Mouse (Mus musculus): Measurements from ENCODE around the gene Smim13.
A peak's percentile ranks its signal among the peaks of the same experiment; 100 is the strongest.
"Not testable (repeated sequence)": the region's sequence is repeated elsewhere in the genome, so short reads cannot be mapped to it uniquely, and the experiment has no call there.

Smim13 gene

GRCm38 (mm10) chr13:41249538-41250317 lies at the start of gene Smim13:
TSS of gene Smim13 (plus strand) at chr13:41249844.
- DNase-seq (ENCODE audit: low spot score): peak; percentile 96

GRCm38 (mm10) chr13:41200861-41201260 lies 48.8 kb upstream of the Smim13 start:
- DNase-seq (ENCODE audit: low spot score): peak; percentile 27

- DNase-seq (ENCODE audit: low spot score): peak; percentile 17
These were observed 46.4 kb upstream of the Smim13 start for GRCm38 (mm10) chr13:41203289-41203688.

GRCm38 (mm10) chr13:41203691-41204090 lies 46.0 kb upstream of the Smim13 start:
- DNase-seq (ENCODE audit: low spot score): no peak

- not testable (repeated sequence) for DNase-seq (ENCODE audit: low spot score)
These were observed 44.1 kb upstream of the Smim13 start for GRCm38 (mm10) chr13:41205568-41205967.

- DNase-seq (ENCODE audit: low spot score): peak; percentile 24
These were observed 43.4 kb upstream of the Smim13 start for GRCm38 (mm10) chr13:41206241-41206640.

GRCm38 (mm10) chr13:41211276-41211675 lies 38.4 kb upstream of the Smim13 start:
- no peak for DNase-seq (ENCODE audit: low spot score)

- no peak for DNase-seq (ENCODE audit: low spot score)
These were observed 36.9 kb upstream of the Smim13 start for GRCm38 (mm10) chr13:41212558-41213322.

GRCm38 (mm10) chr13:41215669-41216068 lies 34.0 kb upstream of the Smim13 start:
- no peak for DNase-seq (ENCODE audit: low spot score)

GRCm38 (mm10) chr13:41216236-41216635 lies 33.4 kb upstream of the Smim13 start:
- no peak for DNase-seq (ENCODE audit: low spot score)

GRCm38 (mm10) chr13:41219056-41219455 lies 30.6 kb upstream of the Smim13 start:
- DNase-seq (ENCODE audit: low spot score): no peak

- peak; percentile 20 for DNase-seq (ENCODE audit: low spot score)
These were observed 29.8 kb upstream of the Smim13 start for GRCm38 (mm10) chr13:41219687-41220303.

GRCm38 (mm10) chr13:41220304-41220834 lies 29.3 kb upstream of the Smim13 start, which contains the start of gene Elovl2:
TSS of gene Elovl2 (minus strand) at chr13:41220405.
- peak; percentile 49 for DNase-seq (ENCODE audit: low spot score)

GRCm38 (mm10) chr13:41226513-41226912 lies 23.1 kb upstream of the Smim13 start:
- no peak for DNase-seq (ENCODE audit: low spot score)

- DNase-seq (ENCODE audit: low spot score): no peak
These were observed 21.6 kb upstream of the Smim13 start for GRCm38 (mm10) chr13:41228060-41228459.

GRCm38 (mm10) chr13:41230256-41230655 lies 19.4 kb upstream of the Smim13 start:
- no peak for DNase-seq (ENCODE audit: low spot score)

GRCm38 (mm10) chr13:41231389-41231983 lies 18.2 kb upstream of the Smim13 start:
- DNase-seq (ENCODE audit: low spot score): peak; percentile 35

GRCm38 (mm10) chr13:41232209-41232608 lies 17.4 kb upstream of the Smim13 start:
- no peak for DNase-seq (ENCODE audit: low spot score)

- no peak for DNase-seq (ENCODE audit: low spot score)
These were observed 16.4 kb upstream of the Smim13 start for GRCm38 (mm10) chr13:41233241-41233640.

GRCm38 (mm10) chr13:41235181-41235580 lies 14.5 kb upstream of the Smim13 start:
- DNase-seq (ENCODE audit: low spot score): no peak

- DNase-seq (ENCODE audit: low spot score): no peak
These were observed 13.6 kb upstream of the Smim13 start for GRCm38 (mm10) chr13:41235845-41236741.
